Mouse (Mus musculus) kidney, adult 9 months (tissue): ENCODE measurements at regions not wholly inside any gene's neighbourhood (a gene's known extent, or its start where the extent isn't known, plus 50 kb on each side); places are given as distances from the start of the nearest gene placed in this dataset.

Source experiments
- DNase-seq: peaks from one replicate; pipeline ENCODE4 v3.0.0; 2022

DNA sequence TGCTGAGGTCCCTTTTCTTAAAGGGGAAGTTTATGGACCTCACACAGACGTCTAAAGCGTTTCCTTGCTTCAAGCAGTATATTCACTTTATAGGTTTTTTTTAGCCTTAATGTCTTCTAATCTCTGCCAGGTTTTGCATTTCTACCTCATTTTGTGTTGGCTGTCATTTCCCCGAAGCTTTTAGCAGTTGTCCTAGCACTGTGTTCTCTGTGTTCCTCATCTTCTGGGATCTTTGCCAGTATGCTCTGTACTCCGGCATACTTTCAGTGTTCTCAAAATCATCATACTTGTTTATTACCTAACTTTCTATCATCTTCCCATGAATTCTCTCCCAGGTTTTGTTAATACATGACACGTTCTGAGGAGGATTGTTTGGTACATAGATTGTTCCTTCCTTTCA is 333.5 kb upstream of the Lsamp start:
- DNase-seq: no peak

GRCm38 (mm10) chr16:39667905-39668304 is 316.3 kb upstream of the Lsamp start:
- DNase-seq: no peak

GRCm38 (mm10) chr16:39672096-39672985 is 311.8 kb upstream of the Lsamp start:
- no peak for DNase-seq

GRCm38 (mm10) chr16:39675775-39676174 is 308.4 kb upstream of the Lsamp start:
- no peak for DNase-seq

DNA sequence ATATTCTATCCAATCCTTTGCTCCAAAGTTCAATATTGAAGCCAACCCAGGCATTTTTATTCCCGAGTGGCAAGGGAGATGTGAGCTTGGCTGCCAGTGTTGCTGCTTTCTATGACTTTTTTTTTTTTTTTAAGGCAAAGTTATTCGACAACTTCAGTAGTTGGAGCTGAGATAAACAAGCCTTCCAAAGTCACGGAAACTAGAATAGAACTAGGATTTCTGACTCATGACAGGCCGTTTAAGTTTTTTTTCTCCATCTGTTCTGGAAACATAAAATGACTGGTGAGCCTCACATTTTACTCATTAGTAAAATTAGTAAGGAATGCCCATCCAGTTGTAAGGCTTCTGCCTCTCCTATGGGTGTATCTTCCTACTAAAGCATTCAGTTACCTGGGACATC is 305.9 kb upstream of the Lsamp start:
- no peak for DNase-seq

DNA sequence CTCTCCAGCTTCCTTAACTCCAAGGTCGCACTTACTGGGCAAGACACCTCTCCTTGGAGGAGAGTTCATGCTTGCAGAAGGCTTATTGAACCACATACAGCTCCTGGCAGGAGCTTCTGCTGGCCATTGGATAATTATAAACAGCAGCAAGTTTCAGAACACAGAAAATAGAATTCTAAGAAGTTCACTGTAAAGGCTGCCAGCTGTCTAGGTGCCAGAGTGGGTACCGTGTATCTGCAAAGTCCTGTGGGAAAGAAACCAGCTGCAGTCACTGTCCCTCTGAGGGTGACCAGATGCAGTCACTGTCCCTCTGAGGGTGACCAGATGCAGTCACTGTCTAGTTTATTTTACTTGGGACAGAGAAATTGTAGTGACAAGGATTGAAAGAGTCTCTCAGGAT is 291.1 kb upstream of the Lsamp start:
- DNase-seq: peak; percentile 27

- no peak for DNase-seq
Measured at GRCm38 (mm10) chr16:39695855-39696254, 288.3 kb upstream of the Lsamp start.

DNA sequence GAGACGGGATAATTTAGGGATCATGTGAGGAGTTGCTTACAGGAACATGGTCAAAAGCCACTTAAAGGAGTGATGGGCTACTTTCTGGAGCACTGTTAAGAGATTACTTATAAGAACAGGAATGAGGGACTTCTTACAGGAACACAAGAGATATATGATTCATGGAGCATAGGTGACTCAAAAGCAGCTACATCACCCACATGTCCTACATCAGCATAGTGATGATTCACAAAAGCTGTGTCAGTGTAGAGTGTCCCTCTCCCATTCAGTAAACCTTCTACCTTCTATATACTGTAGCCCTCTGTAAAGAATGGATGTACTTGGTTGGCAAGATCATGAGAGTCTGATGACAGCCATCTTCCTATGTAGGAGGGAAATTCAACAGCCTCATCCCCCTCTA is 285.0 kb upstream of the Lsamp start:
- DNase-seq: no peak

GRCm38 (mm10) chr16:39706131-39706530 is 278.0 kb upstream of the Lsamp start:
- DNase-seq: no peak

DNA sequence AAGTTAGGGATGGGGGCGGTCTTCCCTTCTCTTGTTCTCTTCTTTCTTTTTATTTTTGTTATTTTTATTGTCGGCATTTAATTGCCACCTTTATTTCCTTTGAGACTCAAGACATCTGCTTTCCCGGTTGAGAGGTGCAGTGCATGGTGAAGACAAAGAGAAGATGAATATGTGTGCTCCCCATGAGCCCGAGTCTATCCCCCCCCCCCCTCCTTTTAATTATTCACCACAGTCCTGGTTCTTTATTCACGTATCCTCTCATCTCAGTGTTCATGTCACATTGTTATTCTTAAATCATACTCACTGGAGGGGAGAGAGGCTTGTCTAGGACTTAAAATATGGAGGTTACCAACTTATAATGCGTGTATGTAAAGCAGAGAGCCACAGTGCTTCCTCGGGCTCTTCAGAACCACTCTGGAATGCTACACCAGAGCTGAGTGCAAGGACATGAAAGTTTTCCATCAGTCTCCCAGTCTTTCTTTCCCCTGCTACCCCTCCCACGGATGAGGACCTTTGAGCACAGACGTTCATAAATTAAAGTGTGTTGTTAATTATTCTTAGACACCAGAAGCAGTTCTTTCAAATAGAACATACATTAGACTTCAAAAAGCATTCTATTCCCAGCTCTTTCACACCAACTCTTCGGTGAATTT is 274.6 kb upstream of the Lsamp start:
- DNase-seq: peak; percentile 21

GRCm38 (mm10) chr16:39727586-39727985 is 256.6 kb upstream of the Lsamp start:
- DNase-seq: no peak

DNA sequence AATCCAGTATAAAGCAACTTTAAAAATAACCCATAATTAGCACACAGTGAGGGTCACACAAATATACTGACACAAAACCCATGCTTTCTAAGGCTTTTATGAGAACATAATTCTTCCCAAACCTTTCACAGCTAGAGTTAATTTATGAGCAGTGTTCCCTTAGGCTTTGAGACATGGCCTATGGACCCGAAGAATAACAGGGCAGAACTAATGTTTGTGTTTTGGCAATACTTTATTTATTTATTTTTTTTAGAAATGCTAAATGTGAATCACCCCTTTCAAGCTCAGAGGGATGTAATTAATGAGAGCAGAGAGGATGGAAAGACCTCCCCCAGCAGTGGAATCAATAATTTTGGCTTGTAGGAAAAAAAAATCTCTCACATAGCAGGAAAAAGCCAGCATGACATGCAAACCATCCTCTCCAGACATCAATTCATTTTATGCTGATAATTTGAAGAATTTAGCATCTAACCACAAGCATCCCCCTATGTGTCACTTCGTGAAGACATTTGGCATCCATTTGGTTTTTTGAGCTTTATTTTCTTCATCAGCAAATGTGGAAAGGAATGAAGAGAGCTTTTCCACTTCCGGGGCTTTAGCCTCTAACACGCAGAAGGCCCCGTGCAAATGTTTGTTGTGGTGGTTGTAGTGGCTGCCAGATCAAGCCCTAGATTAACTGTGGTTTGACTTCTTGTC is 238.0 kb upstream of the Lsamp start:
- DNase-seq: peak; percentile 4

DNA sequence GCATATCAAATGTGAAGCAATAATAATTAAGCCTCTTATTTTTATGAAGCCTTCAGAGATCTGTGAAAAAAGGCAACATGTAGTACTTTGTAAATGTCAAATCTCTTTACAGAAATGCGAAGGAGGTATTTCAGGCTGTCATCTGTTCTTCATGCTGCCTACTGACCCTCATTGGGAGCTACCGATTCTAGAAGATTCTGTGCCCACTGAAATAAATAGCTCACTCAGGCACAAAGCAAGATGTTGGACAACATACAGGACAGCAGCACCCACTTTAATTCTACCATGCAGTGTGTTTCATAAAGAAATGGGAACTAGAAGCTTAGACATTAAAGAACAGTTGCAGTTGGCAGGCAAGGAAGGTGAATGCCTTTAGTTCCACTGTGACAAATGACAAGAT is 232.4 kb upstream of the Lsamp start:
- DNase-seq: no peak

- no peak for DNase-seq
Measured at GRCm38 (mm10) chr16:39801063-39801462, 183.1 kb upstream of the Lsamp start.

- no peak for DNase-seq
Measured at GRCm38 (mm10) chr16:39820131-39820530, 164.0 kb upstream of the Lsamp start.

DNA sequence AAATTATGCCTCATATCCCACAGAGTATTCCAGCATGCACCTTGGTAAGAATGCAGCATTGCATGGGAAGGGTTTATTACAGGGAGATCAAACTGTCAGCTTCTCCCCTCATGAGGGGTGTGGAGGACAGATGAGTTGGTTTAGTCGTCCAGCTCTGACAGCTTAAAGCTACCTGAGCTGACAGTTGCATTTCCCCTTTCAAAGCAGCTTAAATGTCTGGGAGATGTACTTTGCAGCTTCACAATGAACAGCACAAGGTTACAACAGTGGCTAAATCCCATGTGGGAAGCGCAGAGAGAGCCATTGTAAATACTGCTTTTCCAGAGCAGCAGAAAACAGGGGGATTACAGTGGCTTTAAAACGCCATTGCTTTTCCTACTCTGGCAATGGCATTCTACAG is 149.9 kb upstream of the Lsamp start:
- no peak for DNase-seq

DNA sequence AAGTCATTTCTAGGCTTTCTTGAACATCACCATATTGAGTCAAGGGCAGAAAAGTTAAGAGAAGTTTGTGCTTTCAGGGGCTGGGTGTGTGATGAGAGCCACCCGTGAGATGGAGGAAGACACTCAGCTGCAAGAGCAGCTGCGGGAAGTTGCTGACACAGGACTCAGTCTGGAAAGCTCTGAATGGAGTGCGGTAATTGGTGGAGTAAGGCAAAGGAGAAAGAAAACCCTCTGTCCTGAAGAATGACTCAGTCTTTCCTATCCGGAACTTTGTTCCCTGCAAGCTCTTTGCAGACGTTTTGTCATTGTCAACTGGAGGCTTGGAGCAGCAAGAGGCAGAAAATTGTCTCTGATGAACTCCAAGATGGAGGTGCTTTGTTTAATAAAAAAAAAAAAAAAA is 102.6 kb upstream of the Lsamp start:
- DNase-seq: no peak

- DNase-seq: no peak
Measured at GRCm38 (mm10) chr16:39887944-39888343, 96.2 kb upstream of the Lsamp start.
